Mouse (Mus musculus) erythroid progenitor cell, adult 5-6 weeks (primary cell): Measurements from ENCODE around the gene Bcl10. TPM values are rescaled to one million over a fixed set of nuclear protein-coding genes. Genes with fewer than 3 reads are reported as not detected.
"Not testable (repeated sequence)": the region's sequence is repeated elsewhere in the genome, so short reads cannot be mapped to it uniquely, and the experiment has no call there.

Experiments used
- ATAC-seq: replicated peaks from 2 replicates; pipeline ENCODE4 v1.8.0; 2016; ENCODE audit warnings: moderate number of reproducible peaks, mild to moderate bottlenecking, moderate TSS enrichment, inconsistent platforms; ENCODE audit not compliant: poor library complexity, low FRiP score, severe bottlenecking
- total RNA-seq, 2 experiments: library from RNA; stranded (forward) in 1 of 2; stranded (reverse) in 1 of 2; fragments of 150-400 nt in 1 of 2; fragments of 186-747, 209-891 nt in 1 of 2; gene quantifications; 2 replicates each; pipeline versions ENCODE4 v1.2.3 to v1.2.4; 2015 to 2017; ENCODE audit warnings: low replicate concordance in 2 of 2

Gene Bcl10
- total RNA-seq (2015; ENCODE audit: low replicate concordance) (13.4 and 31.7 TPM in 2 replicates), total RNA-seq (2017; ENCODE audit: low replicate concordance) (9.5 and 26.3 TPM in 2 replicates)

DNA sequence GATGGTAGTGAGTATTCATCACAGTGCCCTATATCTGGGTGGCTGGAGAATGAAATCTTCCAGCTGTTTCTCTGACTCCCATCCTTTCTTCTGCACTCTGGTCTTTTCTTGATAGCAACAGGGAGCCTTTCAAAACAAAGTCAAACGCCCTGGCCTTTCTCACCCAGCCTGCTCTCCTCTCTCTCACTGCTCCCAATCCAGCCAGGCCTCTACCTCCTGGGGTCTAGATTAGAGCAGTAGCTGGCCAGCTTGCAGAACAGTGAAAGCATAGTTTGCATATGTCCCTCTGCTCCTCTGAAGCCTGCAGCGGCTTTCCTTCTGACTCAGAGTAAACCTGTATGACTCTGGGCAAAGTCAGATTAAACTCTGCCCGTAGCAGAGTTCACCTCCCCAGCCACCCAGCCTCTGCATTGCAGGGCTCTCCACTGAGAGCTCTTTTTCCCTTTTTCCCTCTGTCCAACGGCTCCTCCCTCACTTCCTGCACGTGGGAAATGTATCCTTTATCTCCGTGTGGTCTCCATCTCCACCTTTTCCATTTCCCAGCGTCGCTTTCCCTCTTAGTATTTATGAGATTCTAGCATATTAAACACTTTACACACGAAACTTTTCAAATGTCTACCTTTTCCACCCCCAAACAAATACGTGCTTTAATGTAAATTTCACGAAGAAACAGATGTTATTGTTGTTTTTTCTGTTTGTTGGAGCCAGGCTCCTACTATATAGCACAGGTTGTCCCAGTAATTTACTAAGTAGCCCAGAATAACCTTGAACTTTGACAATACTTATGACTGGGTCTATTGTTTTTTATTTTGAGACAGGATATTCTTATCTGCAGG, at the start of gene Bcl10:
Gene Bcl10 (plus strand): TSS at position 786 of the 836 bp plus-strand sequence.
- ATAC-seq, result no peak

DNA sequence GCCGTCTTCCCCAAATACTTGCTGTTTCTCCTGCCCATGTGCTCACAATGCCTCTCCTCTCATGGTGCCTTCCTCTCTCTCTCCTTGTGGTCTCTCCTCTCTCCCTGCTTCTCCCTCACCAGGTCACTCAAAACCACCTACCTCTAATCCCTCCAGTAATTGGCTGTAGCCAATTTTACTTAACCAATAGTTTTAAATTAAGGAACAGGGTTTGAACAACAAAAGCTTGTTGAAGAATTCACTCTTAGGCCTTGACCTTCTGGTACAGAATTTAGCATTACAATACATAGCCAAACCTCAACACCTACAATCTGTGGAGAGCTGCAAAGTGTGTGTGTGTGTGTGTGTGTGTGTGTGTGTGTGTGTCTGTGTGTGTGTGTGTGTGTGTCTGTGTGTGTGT, 49.3 kb upstream of the Bcl10 start:
- ATAC-seq, result no peak

DNA sequence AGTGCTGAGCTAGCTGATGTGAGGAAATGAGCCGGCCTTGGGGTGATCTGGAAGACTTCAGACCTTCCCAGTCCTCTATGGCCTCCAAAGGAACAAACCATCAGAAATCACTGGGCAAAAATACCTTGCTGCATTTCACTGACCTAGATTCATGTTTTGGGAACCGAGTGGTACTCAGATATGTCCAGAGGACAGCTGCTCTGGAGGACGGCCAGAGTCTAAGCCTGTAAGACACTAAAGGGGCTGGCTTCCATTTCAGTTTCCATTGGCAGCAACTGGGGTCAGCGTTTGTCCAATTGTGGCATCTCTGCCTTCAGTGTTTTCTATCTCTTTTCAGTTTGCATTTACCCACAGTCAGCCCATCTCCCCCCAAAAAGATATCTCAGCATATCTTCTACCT, 48.5 kb upstream of the Bcl10 start:
- ATAC-seq, result no peak

DNA sequence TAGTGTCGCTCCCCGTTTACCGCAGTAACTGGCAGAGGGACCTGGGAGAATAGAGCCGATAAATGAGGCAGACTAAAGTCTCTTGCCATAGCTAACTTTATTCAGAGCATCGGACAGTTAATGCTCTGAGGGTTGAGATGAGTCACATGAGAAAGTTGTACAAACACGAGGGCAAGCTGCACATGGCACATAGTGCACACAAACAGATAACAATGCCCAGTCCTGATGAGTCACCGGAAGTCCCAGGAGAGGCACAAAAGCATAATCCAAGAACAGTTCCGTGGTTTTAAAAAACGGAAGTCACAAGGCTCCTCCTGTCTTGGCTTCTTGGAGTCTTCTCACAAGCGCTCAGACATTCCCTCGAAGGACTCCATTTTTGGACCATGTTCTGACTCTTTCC, 46.5 kb upstream of the Bcl10 start:
- ATAC-seq, result no peak

DNA sequence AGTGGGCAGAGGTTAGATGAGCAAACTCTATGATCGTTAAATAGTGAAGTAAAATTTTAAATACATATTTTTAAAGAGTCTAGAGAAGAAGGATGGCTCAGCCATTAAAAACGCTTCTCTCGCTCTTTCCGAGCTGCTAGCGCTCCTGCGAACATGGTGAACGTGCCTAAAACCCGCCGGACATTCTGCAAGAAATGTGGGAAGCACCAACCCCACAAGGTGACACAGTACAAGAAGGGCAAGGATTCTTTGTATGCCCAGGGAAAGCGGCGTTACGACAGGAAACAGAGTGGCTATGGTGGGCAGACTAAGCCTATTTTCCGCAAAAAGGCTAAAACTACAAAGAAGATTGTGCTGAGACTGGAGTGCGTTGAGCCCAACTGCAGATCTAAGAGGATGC, 43.7 kb upstream of the Bcl10 start:
- ATAC-seq, result not testable (repeated sequence)

DNA sequence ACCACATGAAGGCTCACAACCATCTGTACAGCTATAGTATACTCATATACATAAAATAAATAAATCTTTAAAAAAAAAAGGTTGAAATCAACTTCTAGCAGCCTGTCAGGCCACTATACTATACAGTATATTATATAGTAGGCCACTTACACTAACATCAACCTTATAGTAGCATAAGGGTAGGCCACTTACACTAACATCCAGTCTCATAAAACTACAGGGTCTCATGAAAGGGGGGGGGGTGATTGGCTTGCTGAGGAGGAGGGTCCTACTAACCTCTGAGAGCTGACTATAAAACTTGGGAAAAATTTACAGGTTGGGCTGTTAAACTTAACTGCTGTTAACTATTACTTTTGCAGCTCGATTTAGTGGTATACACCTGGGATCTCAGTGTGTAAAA, 42.3 kb upstream of the Bcl10 start:
- no peak for ATAC-seq

DNA sequence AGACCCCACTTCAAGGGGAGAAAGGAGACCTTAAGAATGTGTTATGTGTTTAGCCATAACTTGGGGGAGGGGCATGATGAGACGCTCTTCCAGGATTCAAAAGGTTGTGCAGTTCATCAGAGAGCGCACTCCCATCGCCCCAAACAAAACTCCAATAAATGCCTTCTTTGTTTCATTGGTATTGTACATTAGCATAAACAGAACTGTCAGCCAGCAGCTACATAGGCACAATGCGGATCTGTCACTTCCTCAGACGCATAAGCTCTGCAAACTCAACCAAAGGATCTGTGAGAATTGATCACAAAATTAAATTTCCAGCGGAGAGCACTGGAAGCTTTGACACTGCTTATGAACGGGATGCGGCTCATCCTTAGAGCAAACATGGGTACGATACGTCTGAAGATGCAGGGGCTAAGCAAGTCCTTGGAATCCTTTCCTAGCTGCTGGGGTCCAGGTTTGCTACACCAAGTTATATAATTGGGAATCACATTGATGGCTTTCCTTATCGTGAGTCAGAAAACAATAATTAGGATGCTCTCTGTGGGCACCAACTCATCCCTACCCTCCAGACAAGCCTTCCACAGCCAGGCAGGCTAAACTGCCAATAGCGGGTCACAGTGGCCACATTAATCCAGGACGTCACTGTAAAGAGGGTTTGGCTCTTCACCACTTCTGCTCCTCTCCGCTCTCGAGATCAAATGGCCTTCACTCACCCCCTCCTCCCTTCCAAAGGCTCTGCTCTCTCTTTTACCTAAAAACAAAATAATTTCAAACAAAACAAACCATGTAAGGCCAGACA, 40.3 kb upstream of the Bcl10 start:
- no peak for ATAC-seq

DNA sequence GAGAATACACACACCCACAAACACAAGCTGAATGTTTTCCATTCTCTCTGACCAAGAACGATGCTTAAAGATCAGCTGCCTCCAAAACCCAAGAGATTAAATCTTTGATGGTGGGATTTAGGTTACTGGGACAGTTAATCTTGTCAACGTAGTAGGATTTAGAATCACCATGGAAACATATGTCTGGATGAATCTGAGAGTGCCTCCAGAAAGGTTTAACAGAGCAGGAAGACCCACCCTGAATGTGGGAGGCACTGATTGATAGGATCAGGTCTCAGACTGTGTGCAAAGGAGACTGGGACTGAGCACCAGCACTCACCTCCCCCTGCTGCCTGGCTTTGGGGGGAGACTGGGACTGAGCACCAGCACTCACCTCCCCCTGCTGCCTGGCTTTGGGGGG, 39.4 kb upstream of the Bcl10 start:
- ATAC-seq, result no peak

DNA sequence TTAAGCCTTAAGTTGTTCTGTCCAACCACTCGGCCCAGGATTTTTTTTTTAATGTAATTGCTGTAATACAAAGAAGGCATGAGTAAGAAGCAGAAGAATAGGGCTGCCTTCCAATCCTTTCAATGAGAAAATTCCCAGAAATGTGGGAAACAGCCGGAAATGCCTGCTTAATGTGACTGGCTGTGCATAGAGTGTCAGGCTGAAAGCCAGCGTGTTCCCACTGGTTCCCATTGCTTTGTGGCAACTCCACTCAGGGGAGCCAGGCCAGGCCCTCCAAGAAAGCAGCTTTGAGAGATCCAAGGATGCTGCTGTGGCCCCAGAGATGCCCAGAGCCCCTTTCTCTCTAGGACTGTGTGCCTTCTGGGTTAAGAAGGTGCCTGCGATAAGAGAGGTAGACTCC, 37.2 kb upstream of the Bcl10 start:
- ATAC-seq, result no peak

DNA sequence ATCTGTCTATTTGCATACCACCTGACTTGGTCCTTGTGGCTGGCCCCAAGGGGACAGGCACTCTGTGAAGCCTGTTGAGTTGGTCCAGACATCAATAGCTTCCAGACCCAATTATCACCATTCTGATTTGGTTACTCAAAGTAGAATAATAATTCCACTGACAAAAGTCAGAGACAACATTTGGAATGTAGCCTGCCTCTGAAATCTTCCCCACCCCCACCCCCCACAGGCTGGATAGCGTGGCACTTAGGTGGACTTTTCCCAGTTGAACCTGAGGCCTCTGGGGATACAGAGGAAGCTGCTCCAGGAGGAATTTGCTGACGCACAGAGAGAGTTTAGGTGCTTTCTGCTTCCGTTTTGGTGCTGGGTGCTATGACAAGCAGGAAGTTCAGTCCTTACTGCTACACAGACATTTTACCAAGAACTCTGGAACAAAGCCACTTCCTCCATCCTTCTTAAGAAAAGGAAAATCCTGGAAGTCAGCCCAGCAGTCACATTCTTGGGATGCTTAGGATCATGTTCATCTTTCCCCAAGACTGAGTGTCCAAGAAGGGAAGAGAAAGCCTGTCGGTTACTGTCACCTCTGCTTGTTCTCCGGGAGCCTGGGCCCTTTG, 36.6 kb upstream of the Bcl10 start:
- no peak for ATAC-seq

DNA sequence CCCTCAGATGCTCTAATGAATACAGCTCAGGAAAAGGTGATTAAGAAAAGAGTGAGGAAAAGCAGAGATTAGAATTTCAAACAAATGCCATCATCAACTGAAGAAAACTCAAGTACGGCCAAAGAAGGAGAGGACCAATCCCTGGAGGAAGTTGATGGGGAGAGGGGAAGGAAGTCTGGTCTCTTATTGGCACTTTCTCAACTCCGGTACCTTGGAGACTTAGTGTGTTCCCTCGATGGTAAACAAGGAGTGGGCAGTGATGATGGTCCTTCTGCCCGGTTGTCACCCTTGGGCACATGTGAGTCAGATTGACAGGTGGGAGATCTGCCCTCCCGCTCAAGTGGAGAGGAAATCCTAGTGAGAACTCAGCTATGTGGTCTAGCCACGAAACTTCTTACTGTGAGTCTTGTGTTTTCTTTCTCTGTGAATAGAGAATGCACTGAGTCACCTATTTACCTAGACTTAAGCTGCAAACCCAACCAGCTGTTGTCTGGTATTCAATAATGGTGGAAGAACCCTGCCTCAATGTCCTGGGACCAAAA, 35.1 kb upstream of the Bcl10 start:
- ATAC-seq, result no peak

DNA sequence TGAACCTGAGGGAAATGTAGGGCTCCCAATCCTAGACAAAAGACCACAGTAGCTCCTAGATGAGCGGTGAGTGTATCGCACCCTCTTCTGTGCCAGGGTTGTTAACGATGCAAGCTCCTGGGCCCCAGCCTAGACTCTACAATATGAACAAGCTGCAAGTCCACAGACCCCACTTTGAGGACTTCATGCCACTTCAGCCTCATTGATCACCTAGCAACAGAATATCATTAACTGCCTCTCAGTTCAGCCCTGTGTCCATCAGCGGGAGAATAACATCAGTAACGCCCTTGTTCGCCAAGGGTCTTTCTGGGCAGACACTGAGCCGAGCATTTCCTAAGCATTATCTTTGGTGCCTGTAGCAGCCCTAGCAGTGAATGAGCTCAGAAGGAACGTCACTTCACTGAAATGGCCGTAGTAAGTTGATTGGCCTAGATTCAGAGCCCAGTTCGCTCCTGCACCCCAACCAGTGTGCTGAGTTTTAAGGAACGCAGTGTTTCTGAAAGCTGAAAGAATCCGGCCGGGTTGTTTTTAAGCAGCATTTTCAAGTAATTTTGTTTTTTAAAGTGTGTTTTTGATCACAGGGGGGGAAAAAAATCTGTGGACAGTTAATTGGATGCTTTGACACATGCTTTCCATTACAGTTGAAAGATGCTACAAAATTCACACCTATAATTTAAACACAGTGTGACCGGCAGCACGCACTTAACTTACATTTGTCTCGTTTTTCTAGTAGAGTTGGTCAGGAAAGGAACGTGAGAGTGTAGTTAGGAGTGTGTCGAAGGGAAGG, 32.1 kb upstream of the Bcl10 start:
- ATAC-seq, result no peak

DNA sequence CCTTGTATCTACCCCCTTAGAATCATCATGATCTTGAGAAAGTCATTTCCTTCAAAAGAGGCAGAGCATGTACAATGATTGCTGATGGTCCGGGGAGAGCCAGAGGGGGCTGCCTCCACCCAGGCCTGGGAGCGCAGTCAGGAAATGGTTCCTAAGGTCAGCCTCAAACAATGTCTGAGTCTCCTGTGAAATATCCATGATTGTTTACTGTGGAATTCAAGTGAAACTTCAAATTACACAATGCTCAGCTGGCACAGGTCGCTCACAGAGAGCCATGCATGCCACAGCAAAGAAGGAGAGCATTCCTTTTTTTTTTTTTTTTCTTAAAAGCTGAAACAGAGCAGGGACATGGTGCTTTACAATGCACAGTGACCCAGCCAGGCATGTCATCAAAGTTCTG, 30.2 kb upstream of the Bcl10 start:
- no peak for ATAC-seq

DNA sequence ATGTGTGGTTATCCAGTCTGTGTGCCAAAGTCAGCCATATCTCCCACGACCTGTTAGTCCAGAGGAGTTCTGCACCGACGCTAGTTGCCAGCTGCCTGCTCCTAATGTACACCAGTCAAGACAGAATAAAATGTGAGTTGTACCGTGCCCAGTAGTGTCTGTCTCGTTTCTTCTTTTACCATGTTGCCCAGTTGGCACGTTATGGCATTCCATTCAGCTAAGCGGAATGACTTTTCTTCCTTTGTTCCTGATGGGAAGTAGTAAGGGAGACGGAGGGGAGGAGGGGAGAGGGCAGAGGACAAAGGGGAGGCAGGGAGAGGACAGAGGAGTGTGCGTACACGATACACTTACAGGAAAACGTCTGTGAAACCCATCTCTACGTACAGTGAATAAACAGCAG, 28.5 kb upstream of the Bcl10 start:
- ATAC-seq, result no peak

DNA sequence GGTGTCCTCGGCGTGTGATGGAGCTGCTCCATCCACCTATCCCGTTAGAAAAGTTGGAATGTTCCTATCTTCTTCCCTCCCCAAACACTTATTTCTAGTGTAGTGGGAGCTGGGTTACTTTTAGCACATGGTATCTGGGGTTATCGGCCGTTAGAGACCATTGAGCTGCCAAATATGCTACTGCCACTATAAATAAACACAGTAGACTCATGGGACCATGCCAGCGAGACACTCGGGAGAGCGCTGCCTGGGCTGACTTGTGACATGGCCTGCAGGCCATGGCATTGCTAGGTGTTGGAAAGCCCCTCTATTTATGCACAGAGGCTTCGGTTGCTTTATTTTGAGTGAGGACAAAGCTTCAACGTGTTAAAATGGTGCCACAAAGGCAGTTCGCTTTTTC, 24.9 kb upstream of the Bcl10 start:
- no peak for ATAC-seq

DNA sequence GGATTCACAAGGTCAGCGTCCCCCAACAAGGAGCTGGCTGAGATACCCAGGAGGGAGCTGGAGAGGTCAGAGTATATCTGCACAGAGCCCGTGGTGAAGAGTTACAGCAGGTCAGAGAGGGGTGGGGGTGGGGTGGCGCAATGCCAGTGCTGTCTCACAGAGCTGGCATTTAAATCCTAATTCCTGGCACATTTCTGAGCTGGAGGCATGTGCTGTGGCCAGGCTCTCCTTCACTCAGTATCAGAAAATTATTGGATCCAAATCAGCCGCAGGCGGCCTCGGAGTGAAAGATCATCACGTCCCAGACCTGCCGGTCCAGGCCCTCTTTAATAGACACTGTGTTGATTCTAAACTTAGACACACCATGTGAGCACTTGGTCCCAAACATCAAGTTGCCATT, 22.8 kb upstream of the Bcl10 start:
- ATAC-seq, result no peak

DNA sequence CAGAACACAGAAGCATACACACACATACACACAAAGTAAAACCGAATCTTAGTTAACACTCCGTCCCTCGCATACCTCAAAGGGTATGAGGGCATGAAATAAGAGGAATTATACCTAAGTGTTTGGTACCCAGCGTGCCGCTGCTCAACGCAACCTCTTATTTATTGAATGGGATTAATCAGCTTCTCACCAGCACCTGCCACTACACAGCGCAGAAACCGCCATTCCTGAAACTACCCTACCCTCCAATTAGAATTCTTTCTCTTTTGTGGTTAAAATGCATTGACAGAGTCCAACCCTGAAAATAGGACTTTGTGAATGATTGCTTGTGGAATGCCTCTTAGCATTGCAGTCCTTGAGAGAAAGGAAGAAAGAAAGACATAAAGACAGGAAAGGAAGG, 19.1 kb upstream of the Bcl10 start:
- ATAC-seq, result no peak

DNA sequence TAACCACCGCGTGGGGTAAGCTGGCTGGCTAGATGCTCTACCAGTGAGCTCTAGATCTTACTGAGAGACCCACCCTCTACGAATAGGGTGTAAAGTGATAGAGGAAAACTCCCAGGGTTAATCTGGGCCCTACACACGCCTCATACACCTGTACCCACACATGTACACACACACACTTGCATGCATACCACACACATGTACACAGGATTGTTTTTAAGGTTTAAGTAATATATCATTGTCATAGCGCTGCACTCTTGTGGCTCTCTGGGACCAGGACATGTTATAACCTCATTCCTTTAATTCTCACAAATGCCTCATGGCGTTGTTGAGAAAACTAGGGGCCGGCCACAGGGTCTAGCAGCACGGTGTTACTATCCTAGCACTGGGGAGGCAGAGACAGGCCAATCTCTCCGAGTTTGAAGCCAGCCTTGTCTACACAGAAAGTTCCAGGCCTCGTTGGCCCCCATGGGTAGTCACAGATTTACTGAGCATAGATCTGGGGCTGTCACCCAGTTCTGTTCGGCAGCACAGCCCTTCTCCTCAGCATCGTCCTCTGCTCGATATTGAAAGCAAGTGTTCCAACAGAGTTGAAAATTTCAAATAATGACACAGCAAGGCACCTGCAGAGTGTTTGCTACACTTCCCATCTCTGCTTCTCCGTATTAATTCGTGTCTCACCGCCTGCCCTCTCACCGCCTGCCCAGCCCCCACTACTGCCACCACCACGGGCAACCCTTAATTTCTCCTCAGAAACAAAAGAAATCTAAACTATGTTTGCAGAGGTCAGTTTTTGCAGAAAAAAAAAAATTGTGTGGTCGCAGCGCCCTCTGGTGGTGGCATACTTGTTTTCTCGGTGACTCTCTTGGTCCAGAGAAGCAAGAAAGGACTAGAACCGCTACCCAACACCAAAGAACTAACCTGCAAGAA, 17.5 kb upstream of the Bcl10 start:
- peak; percentile 40; the same call in 1 of the 2 replicates for ATAC-seq

DNA sequence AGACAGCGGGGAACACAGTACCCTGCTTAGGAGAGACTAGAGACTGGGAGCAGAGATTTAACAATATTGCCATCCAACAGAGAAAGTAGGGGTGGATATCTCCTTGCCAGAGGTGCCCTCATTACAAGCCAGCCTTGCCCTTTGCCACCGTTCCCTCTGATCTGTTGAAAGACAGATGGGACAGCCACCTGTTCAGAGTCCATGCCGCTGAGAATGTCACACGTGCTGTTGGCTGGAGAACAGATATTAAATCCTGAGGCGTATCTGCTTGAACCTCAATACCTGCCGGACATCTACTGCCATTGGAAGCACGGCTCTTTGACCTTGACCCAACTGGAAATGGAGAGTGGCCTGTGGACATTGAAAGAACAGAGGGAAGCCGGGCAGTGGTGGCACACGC, 16.0 kb upstream of the Bcl10 start:
- ATAC-seq, result no peak
